In genomic region chr9:21509772-21510688, GRCm38 (mm10) we compare ENCODE assay signal across 8 mouse cellular contexts. TPM values are rescaled to one million over a fixed set of nuclear protein-coding genes. Genes with fewer than 3 reads are reported as not detected.
DNase-seq lines count a peak whose midpoint lies in the region; ATAC-seq and TF ChIP-seq lines count a peak whose summit lies in the region.

Gene Tmed1, minus strand, starts transcription at chr9:21510252.

- H3K4me1 ChIP-seq in forebrain, embryonic 10.5 days: peaks cover 23% of the 10 kb centered on the region
- H3K4me1 ChIP-seq in heart, embryonic 15.5 days (replicated peaks): peaks cover 14% of the 10 kb centered on the region
- H3K4me1 ChIP-seq in liver, embryonic 14.5 days (replicated peaks; ENCODE audit: control insufficient read depth in 2 of 2, insufficient read depth in 2 of 2, low read length in 1 of 2): peaks cover 7 to 22% of the 10 kb centered on the region in 2 experiments
- H3K4me1 ChIP-seq in neural tube, embryonic 11.5 days (ENCODE audit: control insufficient read depth, insufficient read depth, low read length): no peaks in the 10 kb centered on the region
- 0 out of 2 replicates have a peak, but pooled peaks cover 3% of the 10 kb centered on the region for H3K4me1 ChIP-seq in stomach, postnatal 0 days (replicated peaks; ENCODE audit: control insufficient read depth, insufficient read depth)

- peaks cover 4% of the 10 kb centered on the region; the same call in 1 of the 2 replicates for H3K9me3 ChIP-seq in forebrain, embryonic 10.5 days
- no peaks in the 10 kb centered on the region for H3K9me3 ChIP-seq in heart, embryonic 15.5 days (replicated peaks)
- H3K9me3 ChIP-seq in liver, embryonic 14.5 days (ENCODE audit: control insufficient read depth, low read length): no peaks in the 10 kb centered on the region
- H3K9me3 ChIP-seq in neural tube, embryonic 11.5 days (ENCODE audit: control insufficient read depth, low read length): no peaks in the 10 kb centered on the region
- H3K9me3 ChIP-seq in stomach, postnatal 0 days (ENCODE audit: control insufficient read depth, low read length): no peaks in the 10 kb centered on the region

- peak within 1 kb of the TSS; percentile 80 for H3K4me3 ChIP-seq in forebrain, embryonic 10.5 days
- H3K4me3 ChIP-seq in heart, embryonic 15.5 days: peak within 1 kb of the TSS; percentile 84
- peak within 1 kb of the TSS; percentile 61 to 94 for H3K4me3 ChIP-seq in liver, embryonic 14.5 days (ENCODE audit: insufficient read depth in 1 of 2, low read depth in 2 of 2, low read length in 2 of 2)
- peak within 1 kb of the TSS; percentile 63 for H3K4me3 ChIP-seq in neural tube, embryonic 11.5 days (ENCODE audit: low read depth, low read length)
- peak within 1 kb of the TSS; percentile 67 for H3K4me3 ChIP-seq in stomach, postnatal 0 days (ENCODE audit: low read depth, low read length)

- H3K36me3 ChIP-seq in forebrain, embryonic 10.5 days (replicated peaks): peaks cover 42% of the 10 kb centered on the region
- H3K36me3 ChIP-seq in heart, embryonic 15.5 days: peaks cover 36% of the 10 kb centered on the region
- peaks cover 22% of the 10 kb centered on the region for H3K36me3 ChIP-seq in liver, embryonic 14.5 days (replicated peaks; ENCODE audit: control insufficient read depth, insufficient read depth, low read depth)
- H3K36me3 ChIP-seq in neural tube, embryonic 11.5 days (ENCODE audit: control insufficient read depth, insufficient read depth, low read length): peaks cover 14% of the 10 kb centered on the region
- H3K36me3 ChIP-seq in stomach, postnatal 0 days (ENCODE audit: control insufficient read depth, insufficient read depth, low read length): peaks cover 15% of the 10 kb centered on the region; the same call in 1 of the 2 replicates

- TF ChIP-seq EP300 in liver, embryonic 14.5 days (IDR thresholded peaks at IDR 0.05; ENCODE audit: low read depth): peak; percentile 67
- TF ChIP-seq EP300 in stomach, postnatal 0 days (optimal IDR thresholded peaks at IDR 0.05): peak; percentile 97

- TF ChIP-seq CTCF in liver, embryonic 14.5 days (IDR thresholded peaks at IDR 0.05; ENCODE audit: low read depth): 0 out of 2 replicates have a peak, but pooled peaks have one; percentile 5
- TF ChIP-seq CTCF in stomach, postnatal 0 days (IDR thresholded peaks at IDR 0.05; ENCODE audit: low read depth): no peak

- no peaks in the 10 kb centered on the region for H3K27me3 ChIP-seq in forebrain, embryonic 10.5 days (ENCODE audit: poor library complexity, severe bottlenecking)
- no peaks in the 10 kb centered on the region for H3K27me3 ChIP-seq in heart, embryonic 15.5 days
- no peaks in the 10 kb centered on the region for H3K27me3 ChIP-seq in liver, embryonic 14.5 days (ENCODE audit: control insufficient read depth, insufficient read depth, low read length)
- H3K27me3 ChIP-seq in neural tube, embryonic 11.5 days (ENCODE audit: control insufficient read depth, insufficient read depth, low read length): no peaks in the 10 kb centered on the region
- H3K27me3 ChIP-seq in stomach, postnatal 0 days (ENCODE audit: control insufficient read depth, insufficient read depth, low read length): no peaks in the 10 kb centered on the region

- peak within 1 kb of the TSS; percentile 71 for H3K4me2 ChIP-seq in heart, embryonic 15.5 days
- H3K4me2 ChIP-seq in liver, embryonic 14.5 days (ENCODE audit: low read depth): peak within 1 kb of the TSS; percentile 87
- peak within 1 kb of the TSS; percentile 38 for H3K4me2 ChIP-seq in neural tube, embryonic 11.5 days (ENCODE audit: low read depth)
- H3K4me2 ChIP-seq in stomach, postnatal 0 days (replicated peaks; ENCODE audit: low read depth): peak within 1 kb of the TSS; percentile 60

- peak within 1 kb of the TSS; percentile 95 for H3K27ac ChIP-seq in forebrain, embryonic 10.5 days
- H3K27ac ChIP-seq in heart, embryonic 15.5 days: peak within 1 kb of the TSS; percentile 96
- H3K27ac ChIP-seq in liver, embryonic 14.5 days: peak within 1 kb of the TSS; percentile 83
- H3K27ac ChIP-seq in neural tube, embryonic 11.5 days (ENCODE audit: low read depth, low read length): peak within 1 kb of the TSS; percentile 77
- peak within 1 kb of the TSS; percentile 91 for H3K27ac ChIP-seq in stomach, postnatal 0 days (replicated peaks)

- ATAC-seq in heart, embryonic 15.5 days (replicated peaks; ENCODE audit: insufficient number of reproducible peaks, insufficient read depth, low FRiP score, low read depth): peak; percentile 95
- peak; percentile 93 for ATAC-seq in liver, embryonic 14.5 days (ENCODE audit: insufficient read depth)
- peak; percentile 96 for ATAC-seq in neural tube, embryonic 11.5 days (ENCODE audit: insufficient read depth, low FRiP score, low TSS enrichment)
- ATAC-seq in stomach, postnatal 0 days (ENCODE audit: low FRiP score, low TSS enrichment): peak; percentile 95

- under 1% methylated on average over 44 of the region's 44 CpGs for whole genome bisulfite sequencing in forebrain, embryonic 10.5 days
- 0% methylated on average over 44 of the region's 44 CpGs for WGBS in heart, embryonic 15.5 days
- WGBS in liver, embryonic 14.5 days (ENCODE audit: insufficient replicate concordance): under 1% methylated on average over 44 of the region's 44 CpGs
- WGBS in neural tube, embryonic 11.5 days: under 1% methylated on average over 44 of the region's 44 CpGs
- under 1% methylated on average over 44 of the region's 44 CpGs for WGBS in stomach, postnatal 0 days

- peak within 1 kb of the TSS; percentile 84 for H3K9ac ChIP-seq in heart, embryonic 15.5 days
- peak within 1 kb of the TSS; percentile 66 for H3K9ac ChIP-seq in liver, embryonic 14.5 days (replicated peaks)
- peak within 1 kb of the TSS; percentile 72 for H3K9ac ChIP-seq in neural tube, embryonic 11.5 days (ENCODE audit: low read length)
- H3K9ac ChIP-seq in stomach, postnatal 0 days (ENCODE audit: low read length): peak within 1 kb of the TSS; percentile 38

- peak; percentile 76 to 84 for DNase-seq in CD8-positive naive resting alpha-beta T cell, adult 2 months (ENCODE audit: low read depth in 2 of 2, low spot score in 2 of 2)
- peak; percentile 92 for DNase-seq in c-Kit-positive CD71-negative TER-119-negative erythroid progenitor cells, embryonic 14.5 days (ENCODE audit: low read depth)
- DNase-seq in forebrain, embryonic 10.5 days (ENCODE audit: extremely low spot score, low spot score): peak; percentile 96
- DNase-seq in kidney, postnatal 25 days: peak; percentile 96 to 97
- peak; percentile 89 to 92 (median 90) for DNase-seq in liver, embryonic 14.5 days (ENCODE audit: low read depth in 3 of 3, low spot score in 3 of 3)
- DNase-seq in neural tube, embryonic 11.5 days (ENCODE audit: low spot score): peak; percentile 94
- peak; percentile 91 for DNase-seq in stomach, postnatal 0 days (ENCODE audit: low spot score)

RNA-seq across cellular contexts. Expression of gene Tmed1, which starts in this region (rescaled TPM):
- polyA plus RNA-seq in forebrain, embryonic 10.5 days (2016; fragmentation: Nextera tagmentation; extraction: Ambion mirVana): 116 and 119 TPM in 2 replicates
- polyA plus RNA-seq in heart, embryonic 15.5 days (2015; fragmentation: Nextera tagmentation; extraction: Ambion mirVana): 78.8 and 92.6 TPM in 2 replicates
- 14.8 and 16.3 TPM in 2 replicates for polyA plus RNA-seq in liver, embryonic 14.5 days (2012; rRNA removed)
- 24.8 and 26.4 TPM in 2 replicates for polyA plus RNA-seq in liver, embryonic 14.5 days (2014; fragmentation: Nextera tagmentation; extraction: Ambion mirVana)
- polyA plus RNA-seq in neural tube, embryonic 11.5 days (2014; fragmentation: Nextera tagmentation; extraction: Ambion mirVana): 69.8 and 77.0 TPM in 2 replicates
- 40.7 and 41.0 TPM in 2 replicates for polyA plus RNA-seq in stomach, postnatal 0 days (2015; fragmentation: Nextera tagmentation; extraction: Ambion mirVana)

Comparison
In these comparisons a context has a peak if more than half of its experiments do, and no peak if none do; other contexts are left out.
1. Peak in every context shown above with its lines: DNase-seq, ATAC-seq, H3K4me3 ChIP-seq and H3K27ac ChIP-seq.